Mouse (Mus musculus): ENCODE results near the gene Arhgap22.

The Arhgap22 gene

DNA sequence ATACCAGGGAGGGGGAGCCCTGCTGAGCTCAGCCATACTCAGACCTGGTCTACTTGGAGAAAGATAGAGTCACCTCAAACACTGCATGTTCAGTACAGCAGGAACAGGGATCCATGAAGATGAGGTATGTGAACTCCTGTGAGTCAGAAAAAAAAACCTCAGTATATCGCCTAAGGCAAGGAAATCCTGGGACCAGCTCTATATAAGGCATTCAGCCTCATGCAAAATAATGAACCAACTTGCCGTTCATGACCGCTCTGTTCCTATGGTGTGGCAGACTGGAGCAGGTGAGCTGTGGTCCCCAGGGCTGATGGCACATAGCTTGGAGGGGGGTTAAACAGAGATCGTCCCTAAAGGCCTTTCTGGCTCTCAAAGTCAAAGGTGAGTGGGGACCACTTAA, 68.6 kb downstream of the Arhgap22 start:
- DNase-seq (ENCODE audit: low spot score): no peak

DNA sequence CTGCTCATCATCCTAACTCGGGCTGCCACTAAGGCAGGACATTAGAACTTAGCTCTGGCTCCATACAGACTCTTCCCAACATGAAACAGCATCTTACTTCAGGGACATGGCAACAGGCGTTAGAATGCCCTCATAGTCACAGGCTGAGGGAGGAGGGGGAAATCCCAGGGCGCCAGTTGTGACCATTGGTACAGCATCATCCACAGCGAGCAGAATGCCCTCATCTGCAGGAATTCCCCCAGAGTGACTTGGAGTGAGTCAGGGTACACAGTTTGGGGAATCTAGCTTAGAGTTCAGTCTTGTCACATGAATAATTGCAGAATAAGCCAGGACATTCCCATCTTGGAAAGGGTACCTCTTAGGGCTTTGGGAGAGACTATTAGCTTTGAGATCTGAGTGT, 74.1 kb downstream of the Arhgap22 start:
- no peak for DNase-seq (ENCODE audit: low spot score)

DNA sequence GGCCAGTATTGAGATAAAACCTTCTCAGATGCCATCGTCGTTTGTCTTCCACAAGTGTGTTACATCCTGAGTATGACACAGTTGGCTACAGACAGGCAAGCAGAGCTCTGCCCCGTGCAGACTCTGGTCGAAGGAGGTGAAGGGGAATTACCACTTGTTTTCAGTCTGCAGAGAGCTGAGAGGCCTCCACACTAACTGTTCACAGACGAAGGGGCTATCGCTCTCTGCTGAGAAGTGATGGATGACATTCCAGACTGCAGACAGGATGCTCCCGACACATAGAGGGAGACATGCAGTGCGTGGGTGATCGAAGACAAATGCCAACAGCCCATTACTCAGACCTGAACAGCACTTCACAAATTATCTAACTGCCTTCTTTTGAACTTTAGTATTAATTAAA, 76.2 kb downstream of the Arhgap22 start:
- peak; percentile 34 for DNase-seq (ENCODE audit: low spot score)

- no peak for DNase-seq (ENCODE audit: low spot score)
These were observed 80.7 kb downstream of the Arhgap22 start for GRCm38 (mm10) chr14:33294488-33294887.

DNA sequence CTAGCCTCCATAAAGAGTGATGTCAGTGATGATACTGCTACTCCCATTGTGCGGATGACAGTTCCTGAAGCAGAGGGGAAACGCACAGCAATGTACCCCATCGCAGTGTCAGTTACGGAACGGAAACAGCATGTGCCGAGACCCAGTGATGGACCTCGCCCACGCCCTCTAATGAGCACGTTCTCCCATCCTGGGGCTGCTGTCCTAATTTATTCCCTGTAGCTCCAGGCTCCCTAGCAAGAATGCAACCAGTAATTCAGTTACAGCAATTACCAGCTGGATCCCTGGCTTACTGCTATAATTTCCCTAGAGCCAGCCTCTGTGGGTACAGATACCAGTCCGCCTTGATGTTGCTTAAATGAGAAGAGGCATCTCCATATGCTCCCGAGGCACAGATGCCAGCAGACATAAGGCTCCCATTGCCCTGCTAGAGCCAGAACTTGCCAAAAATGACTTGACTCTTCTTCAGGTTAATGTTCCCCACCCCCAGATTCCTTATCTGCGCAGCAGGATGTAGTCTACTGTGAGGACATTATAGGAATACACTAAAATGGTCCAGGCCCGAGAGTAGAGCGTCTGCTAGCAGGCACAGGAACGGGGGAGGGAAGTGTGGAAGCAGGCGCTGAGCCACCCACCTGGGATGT, 83.0 kb downstream of the Arhgap22 start:
- DNase-seq (ENCODE audit: low spot score): no peak

DNA sequence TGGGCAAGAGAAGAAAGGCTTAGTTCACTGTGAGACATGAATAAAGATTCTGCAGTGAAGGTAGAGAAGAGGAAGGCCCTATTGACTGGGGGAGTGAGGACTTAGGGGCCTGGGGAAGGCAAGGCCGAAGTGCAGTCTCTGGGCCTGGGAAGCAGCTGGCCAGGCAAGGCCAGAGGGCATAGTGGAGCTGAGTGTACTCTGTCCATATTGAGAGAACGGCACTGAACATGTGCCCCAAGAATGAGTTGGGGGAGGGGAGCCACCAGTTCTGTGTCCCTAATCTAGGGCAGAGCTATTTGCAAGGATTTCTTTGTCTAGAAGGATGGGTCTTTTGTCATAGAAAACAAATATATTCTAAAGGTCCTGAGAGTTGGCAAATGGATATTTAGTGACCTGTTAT, 86.8 kb downstream of the Arhgap22 start:
- peak; percentile 24 for DNase-seq (ENCODE audit: low spot score)

DNA sequence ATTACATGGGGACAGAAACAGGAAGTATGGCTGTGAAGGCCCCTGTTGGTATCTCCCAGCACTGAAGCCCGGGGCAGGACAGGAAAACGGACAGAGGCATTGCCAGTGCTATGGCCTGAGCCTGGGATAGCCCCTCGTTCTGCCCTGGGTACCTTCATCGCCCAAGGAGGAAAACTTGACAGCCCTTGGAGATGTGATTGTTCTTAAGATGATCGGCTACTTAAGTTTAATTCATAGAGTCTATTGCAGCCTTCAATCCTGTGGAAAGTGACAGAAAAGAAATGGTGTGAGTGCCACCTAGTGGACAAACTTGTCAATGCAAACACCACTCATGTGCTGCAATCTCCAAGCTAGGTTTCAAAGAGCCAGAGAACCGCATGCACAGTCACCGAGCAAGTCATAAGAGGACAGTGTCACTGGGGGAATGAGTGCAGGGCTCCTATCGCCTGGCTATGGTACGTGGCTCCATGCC, 89.6 kb downstream of the Arhgap22 start:
- peak; percentile 92 for DNase-seq (ENCODE audit: low spot score)

GRCm38 (mm10) chr14:33305645-33306281, 91.9 kb downstream of the Arhgap22 start:
- no peak for DNase-seq (ENCODE audit: low spot score)

- DNase-seq (ENCODE audit: low spot score): no peak
These were observed 96.9 kb downstream of the Arhgap22 start for GRCm38 (mm10) chr14:33310719-33311118.

- no peak for DNase-seq (ENCODE audit: low spot score)
These were observed 98.5 kb downstream of the Arhgap22 start for GRCm38 (mm10) chr14:33312309-33312708.

DNA sequence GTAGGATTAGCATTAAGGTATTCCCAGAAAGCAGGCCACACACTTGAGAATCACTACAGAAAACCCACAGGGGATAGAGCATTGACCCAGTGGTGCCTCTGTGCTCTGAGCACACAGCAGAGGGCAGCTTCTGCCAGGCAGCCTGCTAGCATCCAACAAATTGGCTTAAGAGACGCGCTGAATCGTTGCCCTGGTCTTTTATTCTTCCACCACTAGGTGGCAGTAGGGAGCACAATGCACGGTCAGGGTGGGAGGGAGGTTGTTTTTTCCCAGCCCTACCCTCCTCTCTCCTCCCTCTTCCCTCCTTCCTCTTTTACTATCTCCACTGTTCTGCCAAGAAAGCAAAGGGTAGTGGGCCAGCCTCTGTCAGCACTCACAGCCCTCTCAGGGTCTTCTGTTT, 99.8 kb downstream of the Arhgap22 start:
- peak; percentile 91 for DNase-seq (ENCODE audit: low spot score)

DNA sequence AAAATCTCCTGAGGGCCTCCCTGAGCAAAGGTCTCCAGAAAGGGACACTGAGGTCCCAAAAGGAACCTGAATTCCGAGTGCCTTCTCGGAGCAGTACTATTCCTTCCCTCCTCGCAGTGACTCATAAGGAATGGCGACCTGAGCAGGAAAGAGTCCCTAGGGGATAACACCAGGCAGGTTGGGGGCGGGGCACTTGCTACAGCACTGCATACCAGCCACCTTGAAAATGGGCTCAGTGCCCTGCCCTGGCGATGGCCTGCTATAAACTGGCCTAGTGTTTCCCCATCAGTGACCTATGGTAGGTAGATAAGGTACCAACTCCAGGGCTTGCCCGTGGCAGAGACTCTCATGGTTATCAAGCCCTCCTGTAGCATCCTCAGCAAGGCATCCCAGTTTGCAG, 100.3 kb downstream of the Arhgap22 start:
- DNase-seq (ENCODE audit: low spot score): no peak

GRCm38 (mm10) chr14:33315111-33315510, 101.3 kb downstream of the Arhgap22 start:
- no peak for DNase-seq (ENCODE audit: low spot score)

DNA sequence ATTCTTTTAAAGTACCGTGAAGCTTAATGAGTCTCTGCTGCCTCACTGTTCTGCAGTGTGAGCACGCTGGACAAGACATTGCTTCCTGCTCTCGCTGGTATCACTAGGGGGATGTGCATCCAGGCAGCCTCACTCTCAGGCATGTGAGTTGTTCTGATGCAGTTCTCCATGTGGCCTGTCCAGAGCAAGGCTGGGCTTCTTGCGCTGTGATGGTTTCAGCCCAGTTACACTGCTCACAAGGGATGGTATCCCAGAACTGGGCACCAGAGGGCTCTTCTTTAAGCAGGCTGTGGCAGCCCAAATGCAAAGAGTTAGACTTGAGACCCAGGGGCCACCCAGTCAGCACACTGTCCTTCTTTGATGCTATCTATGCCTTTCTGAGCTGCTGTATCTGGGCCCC, 101.9 kb downstream of the Arhgap22 start:
- DNase-seq (ENCODE audit: low spot score): peak; percentile 40

DNA sequence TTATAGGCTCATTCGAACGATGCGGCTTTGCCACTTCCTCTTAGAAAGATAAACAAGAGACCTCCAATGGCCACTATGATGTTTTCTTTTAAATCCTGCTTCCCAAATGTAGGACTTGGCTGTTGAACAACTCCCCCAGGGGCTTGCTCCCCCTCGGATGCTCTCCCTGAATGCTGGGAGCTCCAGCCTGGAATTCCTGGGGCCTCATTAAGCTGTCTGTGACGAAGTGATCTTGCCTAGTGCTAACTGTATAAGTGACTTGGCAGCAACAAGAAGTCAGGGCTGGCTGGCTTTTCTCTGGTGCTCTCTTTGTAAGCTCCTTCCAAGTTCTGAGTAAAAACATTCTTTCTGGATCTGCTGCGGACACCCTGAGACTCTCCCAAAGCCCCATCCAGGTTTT, 104.1 kb downstream of the Arhgap22 start:
- no peak for DNase-seq (ENCODE audit: low spot score)

- DNase-seq (ENCODE audit: low spot score): peak; percentile 88
These were observed 106.0 kb downstream of the Arhgap22 start for GRCm38 (mm10) chr14:33319541-33320521.

DNA sequence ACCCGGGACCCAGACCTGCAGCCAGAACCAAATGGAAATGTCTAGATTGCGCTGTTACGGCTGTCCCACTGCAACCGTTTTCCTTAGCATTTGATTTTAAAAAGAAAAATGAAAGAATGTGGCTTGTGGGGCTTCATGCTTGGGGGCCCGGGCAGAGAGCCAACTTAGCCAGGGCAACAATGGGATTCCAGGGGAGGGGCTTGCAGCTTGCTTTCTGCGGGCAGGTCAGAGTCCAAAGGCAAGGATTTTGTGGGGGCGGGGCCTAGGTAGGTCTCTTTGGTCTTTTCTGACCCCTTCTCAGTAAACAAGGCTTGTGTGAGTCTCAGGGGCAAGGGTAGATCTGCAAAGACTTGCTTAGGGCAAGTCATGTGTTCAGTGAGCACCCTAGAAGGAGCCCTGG, 107.0 kb downstream of the Arhgap22 start:
- no peak for DNase-seq (ENCODE audit: low spot score)

DNA sequence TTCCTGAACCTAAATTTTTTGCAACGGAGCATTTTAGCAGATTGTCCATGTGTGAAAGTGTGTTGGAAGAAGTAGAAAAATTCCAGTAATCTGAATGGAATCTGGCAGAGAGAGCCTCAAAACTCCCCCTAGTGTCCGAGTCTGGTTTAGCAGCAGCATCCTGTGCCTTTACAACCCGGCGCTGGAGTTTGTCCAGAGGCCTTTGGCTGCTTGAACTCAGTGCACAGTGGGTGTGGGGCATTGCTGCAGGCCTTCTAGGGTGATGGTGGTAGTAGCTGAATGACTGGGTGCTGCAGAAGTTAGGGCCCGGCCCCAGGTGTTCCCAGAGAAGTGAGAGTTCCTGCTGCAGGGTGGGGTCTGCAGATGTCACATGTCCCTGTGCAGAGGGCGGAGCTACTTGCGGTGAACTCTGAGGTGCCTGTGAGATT, 108.8 kb downstream of the Arhgap22 start:
- peak; percentile 88 for DNase-seq (ENCODE audit: low spot score)

GRCm38 (mm10) chr14:33324556-33324955, 110.7 kb downstream of the Arhgap22 start:
- DNase-seq (ENCODE audit: low spot score): no peak

DNA sequence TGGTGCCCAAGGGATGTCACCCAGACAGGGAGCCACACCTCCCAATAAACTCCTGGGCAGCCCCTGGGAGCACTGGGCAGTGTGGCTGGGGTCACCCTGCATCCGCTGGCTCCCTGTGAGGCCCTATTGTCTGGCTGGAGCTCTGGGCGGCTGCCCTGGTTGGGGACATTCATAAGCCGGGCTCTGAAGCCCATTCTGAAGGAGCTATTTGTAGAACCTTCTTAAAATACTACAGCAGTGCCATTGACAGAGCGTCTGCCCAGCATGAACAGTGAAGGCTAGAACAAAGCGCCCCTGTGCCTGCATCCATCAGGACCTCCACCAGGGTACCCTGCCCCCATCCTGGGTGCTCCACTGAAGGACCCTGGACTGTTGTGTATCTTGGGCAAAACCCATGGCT, 114.5 kb downstream of the Arhgap22 start:
- no peak for DNase-seq (ENCODE audit: low spot score)

- DNase-seq (ENCODE audit: low spot score): no peak
These were observed 115.5 kb downstream of the Arhgap22 start for GRCm38 (mm10) chr14:33329297-33329805.

DNA sequence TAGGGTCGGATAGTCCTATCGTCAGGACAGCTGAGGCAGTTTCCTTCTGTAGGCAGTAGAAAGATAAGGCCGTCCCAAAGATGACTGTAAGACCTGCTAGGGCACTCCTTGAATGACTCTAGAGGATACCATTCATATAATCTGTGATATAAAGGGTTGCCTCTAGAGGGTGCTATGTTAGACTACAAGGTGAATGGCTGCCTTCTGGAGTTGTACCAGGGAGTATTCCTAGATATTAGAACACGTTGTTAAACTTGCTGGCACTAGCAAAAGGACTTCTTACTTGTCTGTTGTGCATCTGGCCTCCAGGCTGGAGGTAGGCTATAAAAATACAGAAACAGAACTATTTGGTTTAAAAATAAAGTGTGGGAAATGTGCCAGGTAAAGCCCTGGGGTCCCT, 117.2 kb downstream of the Arhgap22 start:
- peak; percentile 56 for DNase-seq (ENCODE audit: low spot score)

Measured in embryo, embryonic 10.5 days (tissue).